Mouse (Mus musculus): ENCODE data around the gene Col18a1.
A peak's percentile ranks its signal among the peaks of the same experiment; 100 is the strongest.

Col18a1 gene

GRCm38 (mm10) chr10:77165963-77166717, at the start of gene Col18a1:
TSS of gene Col18a1 (minus strand) at chr10:77166548.
- no peak for DNase-seq (ENCODE audit: low spot score in 2 of 2)

- no peak for DNase-seq (ENCODE audit: low spot score in 2 of 2)
These were observed 49.3 kb upstream of the Col18a1 start for GRCm38 (mm10) chr10:77215641-77216040.

GRCm38 (mm10) chr10:77214586-77214985, 48.2 kb upstream of the Col18a1 start:
- no peak for DNase-seq (ENCODE audit: low spot score in 2 of 2)

DNA sequence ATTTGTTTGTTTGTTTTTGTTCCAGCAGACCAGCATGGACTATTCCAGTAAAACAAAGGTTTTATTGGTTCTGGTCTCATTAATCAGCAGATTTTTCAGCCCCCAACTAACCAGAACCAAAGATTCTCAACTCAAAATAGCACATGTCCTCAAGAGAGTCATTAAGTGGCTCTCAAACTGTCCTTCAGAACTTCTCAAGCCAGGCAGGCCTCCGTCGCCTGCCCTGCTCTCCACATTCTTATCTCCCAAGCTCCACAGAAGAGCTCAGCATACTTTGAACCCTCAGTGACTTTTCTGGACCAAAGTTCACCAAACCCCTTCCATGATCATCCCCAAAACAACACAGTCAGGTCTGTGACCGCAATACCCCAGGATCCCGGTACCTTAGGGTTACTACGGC, 47.1 kb upstream of the Col18a1 start:
- DNase-seq (ENCODE audit: low spot score in 2 of 2) = no peak

- no peak for DNase-seq (ENCODE audit: low spot score in 2 of 2)
These were observed 46.2 kb upstream of the Col18a1 start for GRCm38 (mm10) chr10:77212354-77213120.

DNA sequence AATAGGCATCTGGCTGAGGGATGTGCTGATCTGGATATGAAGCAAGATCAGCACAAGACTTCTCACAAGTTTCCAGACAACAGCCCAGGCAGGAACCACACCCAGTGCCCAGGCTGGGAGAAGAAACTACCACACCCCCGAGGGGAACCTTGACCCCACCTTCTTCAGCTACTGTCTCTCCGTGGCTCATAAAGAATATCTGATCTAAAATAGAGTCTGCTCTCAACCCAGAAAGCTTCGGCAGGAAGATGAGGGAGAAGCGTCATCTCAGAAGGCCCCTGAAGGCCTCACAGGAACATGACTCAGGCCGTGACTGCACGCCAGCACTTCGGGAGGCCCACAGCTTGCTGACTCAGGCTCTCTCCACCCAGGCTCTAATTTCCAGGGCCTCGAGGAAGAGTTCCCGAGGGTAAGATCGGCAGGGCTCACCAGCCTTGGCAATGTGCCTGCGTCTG, 44.8 kb upstream of the Col18a1 start:
- DNase-seq (ENCODE audit: low spot score in 2 of 2) = no peak

GRCm38 (mm10) chr10:77210666-77211065, 44.3 kb upstream of the Col18a1 start:
- no peak for DNase-seq (ENCODE audit: low spot score in 2 of 2)

DNA sequence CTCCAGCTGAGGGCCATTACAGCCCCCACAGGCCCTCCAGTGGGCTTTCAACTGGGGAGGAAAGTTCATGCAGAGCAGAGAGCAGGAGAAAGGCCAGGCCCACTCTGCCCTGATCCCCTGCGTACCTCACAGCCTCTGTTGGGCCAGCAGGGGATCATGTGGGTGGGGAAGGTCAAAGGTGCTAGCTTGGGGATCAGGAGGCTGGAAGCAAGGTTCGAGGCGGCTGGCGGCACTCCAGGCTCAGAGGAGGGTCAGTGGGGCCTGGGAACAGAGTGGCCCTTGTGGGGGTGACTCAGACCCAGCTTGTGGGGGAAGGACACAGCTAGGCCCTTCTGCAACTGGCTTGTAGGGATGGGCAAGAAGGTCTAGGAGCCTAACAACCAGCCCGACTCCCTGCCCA, 42.9 kb upstream of the Col18a1 start:
- DNase-seq (ENCODE audit: low spot score in 2 of 2) = no peak

DNA sequence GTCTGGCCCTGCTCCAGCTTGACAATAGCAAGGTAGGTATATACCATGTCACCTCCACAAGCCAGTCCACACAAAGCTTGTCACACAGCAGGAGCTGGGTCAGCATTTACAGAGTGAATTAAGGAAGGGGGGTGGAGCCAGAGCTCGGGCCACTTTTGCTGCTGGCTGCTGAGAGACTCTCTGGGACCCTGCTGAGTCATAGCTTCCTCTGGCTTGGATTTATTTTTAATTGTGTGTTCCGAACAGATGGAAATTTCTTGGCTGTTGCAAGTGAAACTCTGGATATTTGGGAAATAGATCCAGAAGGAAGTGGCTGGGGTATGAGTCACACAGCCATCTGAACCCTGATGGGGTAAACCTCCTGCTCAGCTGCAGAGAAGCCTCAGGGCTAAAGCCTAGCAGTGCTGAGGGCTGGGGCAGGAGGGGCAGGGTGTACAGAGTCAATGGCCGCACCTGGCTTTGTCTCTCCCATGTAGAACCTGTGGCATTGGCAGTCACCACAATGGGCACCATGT, 40.3 kb upstream of the Col18a1 start:
- DNase-seq (ENCODE audit: low spot score in 2 of 2) = peak in 1 of 2 experiments; percentile 27

DNA sequence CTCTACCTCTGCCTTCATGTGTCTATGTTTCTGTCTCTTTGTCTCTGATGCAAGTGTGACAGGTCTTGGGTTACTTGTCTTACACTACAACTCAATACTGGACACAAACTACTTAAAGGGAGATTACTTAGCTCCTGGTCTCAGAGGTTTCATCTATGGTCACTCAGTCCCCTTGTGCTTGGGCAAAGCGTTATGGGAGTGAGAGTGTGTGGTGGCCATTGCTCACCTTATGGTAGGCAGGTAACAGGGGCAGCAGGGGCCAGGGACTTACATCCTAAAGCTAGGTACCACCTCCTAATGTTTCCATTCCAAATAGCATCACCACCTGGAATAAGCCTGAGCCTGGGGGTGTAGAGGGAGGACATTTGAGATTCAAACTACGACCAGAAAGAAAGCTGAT, 39.8 kb upstream of the Col18a1 start:
- no peak for DNase-seq (ENCODE audit: low spot score in 2 of 2)

GRCm38 (mm10) chr10:77203960-77204359, 37.6 kb upstream of the Col18a1 start:
- no peak for DNase-seq (ENCODE audit: low spot score in 2 of 2)

DNA sequence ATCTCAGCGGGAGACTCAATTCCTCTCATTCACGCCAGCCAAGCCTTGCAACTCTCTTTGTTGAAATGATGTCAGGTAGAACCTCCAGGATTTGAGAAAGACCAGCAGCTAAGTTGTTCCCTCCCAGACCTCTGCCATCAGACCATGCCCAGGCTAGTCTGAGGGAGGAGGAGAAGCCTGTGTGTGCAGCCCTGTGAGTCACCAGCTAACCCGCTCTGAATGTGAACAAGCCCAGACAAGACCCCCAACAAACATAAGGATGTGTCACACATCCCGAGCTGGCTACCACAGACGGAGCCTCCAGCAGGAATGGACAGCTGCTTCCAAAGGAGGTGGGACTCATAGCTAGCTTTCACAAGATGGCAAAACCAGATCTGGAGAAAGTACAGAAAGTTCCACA, 35.6 kb upstream of the Col18a1 start:
- DNase-seq (ENCODE audit: low spot score in 2 of 2) = no peak

DNA sequence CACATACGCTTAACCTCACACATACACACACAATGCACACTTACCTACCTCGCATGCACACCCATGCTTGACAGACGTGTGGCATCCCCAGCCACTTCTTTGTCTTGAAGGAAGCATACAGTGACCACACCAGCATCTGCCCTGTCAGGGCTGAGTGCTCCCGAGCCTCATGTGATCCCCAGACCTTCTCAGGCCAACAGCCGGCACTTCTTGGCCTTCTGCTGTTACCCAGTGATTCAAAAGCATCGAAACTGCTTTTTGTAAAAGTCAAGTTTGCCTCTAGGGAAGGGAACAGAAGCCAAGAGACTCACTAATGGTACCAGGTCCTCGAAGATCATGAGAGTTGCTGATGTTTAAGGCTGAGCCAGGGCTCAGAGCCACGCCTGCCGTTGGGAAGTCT, 33.9 kb upstream of the Col18a1 start:
- DNase-seq (ENCODE audit: low spot score in 2 of 2) = no peak

DNA sequence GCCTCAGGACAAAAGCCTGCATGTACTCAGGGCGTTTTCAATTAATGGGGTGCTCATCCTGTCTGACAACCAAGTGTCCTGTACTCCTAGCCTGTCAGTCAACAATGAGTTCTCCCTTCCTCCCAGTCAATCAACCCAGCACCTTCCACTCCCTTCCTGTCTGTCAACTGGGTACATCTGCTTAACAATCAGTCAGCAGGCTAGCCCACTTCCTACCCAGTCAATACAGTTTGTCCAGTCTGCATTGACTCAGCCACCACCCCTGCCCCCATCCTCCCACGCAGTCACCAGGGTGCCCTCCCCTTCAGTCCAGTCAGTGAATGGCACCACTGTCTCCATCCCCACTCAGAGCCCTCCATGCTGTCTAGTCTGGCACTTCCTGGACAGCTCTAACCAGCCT, 32.9 kb upstream of the Col18a1 start:
- DNase-seq (ENCODE audit: low spot score in 2 of 2) = no peak

GRCm38 (mm10) chr10:77197469-77198209, 31.3 kb upstream of the Col18a1 start:
- DNase-seq (ENCODE audit: low spot score in 2 of 2) = no peak

GRCm38 (mm10) chr10:77196676-77197075, 30.3 kb upstream of the Col18a1 start:
- DNase-seq (ENCODE audit: low spot score in 2 of 2) = no peak

- no peak for DNase-seq (ENCODE audit: low spot score in 2 of 2)
These were observed 29.8 kb upstream of the Col18a1 start for GRCm38 (mm10) chr10:77196115-77196514.

- DNase-seq (ENCODE audit: low spot score in 2 of 2) = no peak
These were observed 27.1 kb upstream of the Col18a1 start for GRCm38 (mm10) chr10:77193495-77193894.

GRCm38 (mm10) chr10:77192745-77193144, 26.4 kb upstream of the Col18a1 start:
- DNase-seq (ENCODE audit: low spot score in 2 of 2) = no peak

DNA sequence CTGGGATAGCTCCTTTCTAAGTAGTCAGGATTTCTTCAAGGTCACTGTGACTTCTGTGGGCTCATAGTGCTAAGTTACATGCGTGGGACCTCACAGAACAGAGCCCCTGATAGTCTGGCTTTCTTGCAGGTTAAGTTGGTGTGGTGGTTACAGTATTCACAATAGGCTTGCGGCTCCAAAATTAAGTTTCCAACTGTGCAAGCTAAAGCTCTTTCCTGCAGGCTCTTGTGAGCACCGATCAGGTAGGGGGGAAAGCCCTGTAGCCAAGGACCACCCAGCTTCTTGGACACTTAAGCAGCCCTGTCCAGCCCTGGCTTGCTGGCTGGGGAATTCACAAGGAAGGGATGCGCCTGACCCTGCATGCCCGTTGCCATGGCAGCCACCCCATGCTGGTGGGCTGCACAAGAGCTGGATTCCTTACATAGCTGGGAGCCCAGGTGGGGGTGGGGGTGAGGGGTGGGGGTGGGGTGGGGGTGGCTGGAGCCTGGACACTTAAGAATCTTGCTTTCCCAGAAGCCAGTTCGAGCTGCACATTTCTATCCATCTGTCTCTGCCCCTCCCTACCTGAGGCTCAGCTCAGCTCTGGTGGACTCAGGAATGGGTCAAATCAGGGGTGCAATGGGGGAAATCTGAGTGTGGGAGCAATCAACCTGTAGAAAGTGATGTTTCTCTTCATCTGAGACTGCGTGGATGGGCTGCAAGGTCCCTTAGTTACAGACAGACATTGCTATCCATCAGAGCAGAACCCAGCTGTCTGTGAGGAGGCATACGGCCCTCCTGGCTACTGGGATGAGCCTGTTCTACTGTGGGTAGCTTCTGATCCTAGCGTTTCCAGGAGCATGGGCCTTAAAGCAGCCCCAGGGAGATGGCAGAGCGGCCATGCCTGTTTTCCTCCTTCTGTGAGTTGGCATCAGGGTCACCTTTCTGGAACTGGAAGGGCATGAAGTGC, 24.9 kb upstream of the Col18a1 start:
- no peak for DNase-seq (ENCODE audit: low spot score in 2 of 2)

DNA sequence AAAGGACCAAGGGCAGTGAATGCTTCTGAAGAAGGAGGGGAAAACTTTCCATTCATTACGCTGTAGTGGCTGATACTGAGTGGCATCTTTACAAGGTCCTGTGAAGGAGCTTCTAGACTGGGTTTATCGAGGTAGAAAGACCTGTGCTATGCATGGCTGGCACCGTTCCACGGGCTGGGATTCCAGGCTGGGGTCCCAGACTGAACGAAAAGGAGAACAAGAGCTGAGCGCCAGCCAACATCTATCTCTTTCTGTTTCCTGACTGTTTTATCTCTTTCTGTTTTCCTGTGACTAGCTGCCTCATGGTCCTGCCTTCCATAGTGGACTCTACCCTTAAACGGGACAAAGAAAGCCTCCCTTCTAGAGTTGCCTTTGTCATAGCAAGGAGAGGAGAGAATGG, 21.1 kb upstream of the Col18a1 start:
- no peak for DNase-seq (ENCODE audit: low spot score in 2 of 2)
